Mouse (Mus musculus): ENCODE measurements around the gene 4921501E09Rik. TPM values are rescaled to one million over a fixed set of nuclear protein-coding genes. Genes with fewer than 3 reads are reported as not detected.

4921501E09Rik gene
- polyA plus RNA-seq (2015; fragmentation: Nextera tagmentation; extraction: Ambion mirVana): not detected in 2 replicates

DNA sequence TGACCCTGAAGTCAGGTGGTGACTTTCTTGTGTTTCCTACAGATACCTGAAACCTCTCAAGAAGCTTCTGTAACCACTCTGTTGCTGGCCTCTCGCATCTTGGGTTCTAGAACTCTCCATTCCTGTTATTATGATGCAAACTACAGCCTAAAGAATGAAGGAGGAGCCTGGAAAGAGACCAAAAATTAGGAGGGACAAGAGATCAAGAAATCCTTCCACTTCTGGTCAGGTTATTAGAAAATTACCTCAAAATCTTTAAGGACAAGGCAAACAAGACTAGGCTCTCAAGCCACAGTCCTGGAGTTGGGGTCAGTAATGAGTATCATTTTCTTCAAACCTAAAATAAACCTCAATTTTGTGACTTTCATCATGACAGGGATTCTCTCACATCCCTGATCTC, at the start of gene 4921501E09Rik:
TSS of gene 4921501E09Rik (minus strand) at position 101 of the 400 bp plus-strand sequence.
- no peaks in the 10 kb centered on the region for H3K4me1 ChIP-seq (ENCODE audit: insufficient read depth, low read length)
- no peak within 1 kb of the TSS for H3K4me2 ChIP-seq (replicated peaks; ENCODE audit: low read depth, low read length)
- H3K27ac ChIP-seq (ENCODE audit: low read length): no peak within 1 kb of the TSS
- WGBS: 62% methylated on average over 1 of the region's 1 CpGs
- ATAC-seq (ENCODE audit: low FRiP score, low TSS enrichment): no peak
- no peaks in the 10 kb centered on the region for H3K9me3 ChIP-seq (ENCODE audit: low read length)
- H3K9ac ChIP-seq (replicated peaks; ENCODE audit: low read length): no peak within 1 kb of the TSS
- no peaks in the 10 kb centered on the region for H3K27me3 ChIP-seq (ENCODE audit: insufficient read depth, low read length)
- no peak within 1 kb of the TSS for H3K4me3 ChIP-seq (ENCODE audit: low read length)
- no peaks in the 10 kb centered on the region for H3K36me3 ChIP-seq (ENCODE audit: insufficient read depth, low read length)

DNA sequence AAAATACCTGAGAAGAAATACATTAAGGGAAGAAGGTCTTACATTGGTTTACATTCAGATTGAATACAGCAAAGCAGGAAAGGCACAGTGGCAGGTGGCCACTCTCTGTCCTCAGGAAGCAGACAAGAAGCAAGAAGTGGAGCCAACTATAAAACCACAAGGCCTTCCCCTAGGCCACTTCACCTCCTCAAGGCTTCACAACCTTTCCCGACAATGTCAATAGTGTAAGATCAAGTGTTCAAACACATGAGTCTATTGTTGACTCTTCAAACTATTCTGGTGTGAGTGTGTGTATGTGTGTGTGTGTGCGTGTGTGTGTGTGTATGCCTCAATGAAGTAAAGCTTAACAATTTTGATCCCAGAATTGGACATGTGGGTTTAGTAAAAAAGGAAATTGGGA, 29.5 kb upstream of the 4921501E09Rik start:
- 92% methylated on average over 2 of the region's 2 CpGs for WGBS
- no peaks in the 10 kb centered on the region for H3K27me3 ChIP-seq (ENCODE audit: insufficient read depth, low read length)
- H3K9me3 ChIP-seq (ENCODE audit: low read length): no peaks in the 10 kb centered on the region
- no peak for ATAC-seq (ENCODE audit: low FRiP score, low TSS enrichment)
- H3K36me3 ChIP-seq (ENCODE audit: insufficient read depth, low read length): no peaks in the 10 kb centered on the region
- H3K4me1 ChIP-seq (ENCODE audit: insufficient read depth, low read length): peaks cover 9% of the 10 kb centered on the region; the same call in 1 of the 2 replicates
- H3K4me3 ChIP-seq (ENCODE audit: low read length): no peak overlapping the region
- H3K27ac ChIP-seq (ENCODE audit: low read length): no peak overlapping the region
- no peak overlapping the region for H3K9ac ChIP-seq (replicated peaks; ENCODE audit: low read length)
- H3K4me2 ChIP-seq (replicated peaks; ENCODE audit: low read depth, low read length): no peak overlapping the region

DNA sequence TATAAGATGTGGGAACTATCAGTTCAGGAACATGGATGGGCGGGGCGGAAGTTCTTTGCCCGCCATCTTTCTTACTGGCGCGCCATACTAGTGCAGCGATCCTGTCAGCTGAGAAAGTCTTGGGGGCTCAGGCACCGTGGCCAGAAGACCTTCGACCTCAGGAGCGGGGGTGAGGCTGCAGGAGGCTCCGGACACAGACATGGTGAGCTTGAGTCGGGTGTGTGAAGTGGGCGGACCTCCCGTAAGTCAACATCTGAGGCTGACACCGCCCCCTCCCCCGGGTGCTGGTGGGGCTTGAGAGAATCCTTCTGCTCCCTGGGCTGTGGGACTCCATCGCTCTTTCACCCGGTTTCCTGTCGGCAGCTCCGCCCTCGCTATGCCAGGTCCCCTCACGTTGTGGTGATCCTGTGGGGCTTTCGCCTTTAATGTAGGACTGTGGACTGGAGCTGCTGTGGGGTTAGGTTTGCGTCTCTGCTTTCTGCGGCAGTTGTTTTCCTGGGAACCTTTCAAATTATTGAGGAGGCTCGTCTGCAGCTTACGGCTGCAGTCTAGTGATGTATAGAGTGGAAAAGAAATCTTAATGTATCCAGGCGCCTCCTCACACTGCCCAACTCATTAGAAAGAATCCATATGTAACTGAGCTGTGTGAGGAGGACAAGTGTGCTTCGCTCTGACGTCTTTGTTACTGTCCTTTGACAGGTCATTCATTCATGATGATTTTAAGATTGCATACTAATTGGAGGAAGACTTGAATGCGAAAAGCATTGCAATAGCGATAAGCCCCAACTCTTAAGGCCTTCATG, 24.7 kb upstream of the 4921501E09Rik start:
- H3K4me1 ChIP-seq (ENCODE audit: insufficient read depth, low read length): peaks cover 14% of the 10 kb centered on the region; the same call in 1 of the 2 replicates
- 2% methylated on average over 31 of the region's 31 CpGs for WGBS
- peak overlapping the region; percentile 80 for H3K9ac ChIP-seq (replicated peaks; ENCODE audit: low read length)
- peak overlapping the region; percentile 77 for H3K4me3 ChIP-seq (ENCODE audit: low read length)
- peak overlapping the region; percentile 97 for H3K27ac ChIP-seq (ENCODE audit: low read length)
- no peaks in the 10 kb centered on the region for H3K27me3 ChIP-seq (ENCODE audit: insufficient read depth, low read length)
- H3K36me3 ChIP-seq (ENCODE audit: insufficient read depth, low read length): no peaks in the 10 kb centered on the region
- peak; percentile 87 for ATAC-seq (ENCODE audit: low FRiP score, low TSS enrichment)
- peak overlapping the region; percentile 79 for H3K4me2 ChIP-seq (replicated peaks; ENCODE audit: low read depth, low read length)
- no peaks in the 10 kb centered on the region for H3K9me3 ChIP-seq (ENCODE audit: low read length)

DNA sequence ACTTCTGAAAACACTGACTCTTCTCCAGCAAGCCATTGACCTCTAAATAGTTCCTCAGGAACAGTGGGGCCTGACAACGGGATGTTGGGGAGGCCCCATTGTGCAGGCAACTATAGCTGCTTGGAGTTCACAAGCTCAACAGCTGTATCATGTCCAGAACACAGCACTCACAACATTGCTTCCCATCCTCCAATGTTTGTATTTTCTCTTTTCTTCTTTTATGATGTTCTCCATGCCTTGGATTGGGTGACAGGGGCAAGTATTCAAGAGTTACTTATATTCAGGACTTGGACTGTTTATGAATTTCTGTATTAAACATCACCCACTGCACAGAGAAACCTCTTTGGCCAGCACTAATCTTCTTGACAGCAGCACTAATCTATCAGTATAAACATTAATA, 23.8 kb upstream of the 4921501E09Rik start:
- Histone ChIP-seq H3K4me2 (replicated peaks; ENCODE audit: low read depth, low read length) (peak overlapping the region; percentile 79; the same call in 1 of the 2 replicates), H3K27ac (ENCODE audit: low read length) (peak overlapping the region; percentile 97), H3K9me3 (ENCODE audit: low read length) (no peaks in the 10 kb centered on the region), H3K27me3 (ENCODE audit: insufficient read depth, low read length) (no peaks in the 10 kb centered on the region), H3K36me3 (ENCODE audit: insufficient read depth, low read length) (no peaks in the 10 kb centered on the region), H3K4me3 (ENCODE audit: low read length) (no peak overlapping the region), H3K9ac (replicated peaks; ENCODE audit: low read length) (no peak overlapping the region), H3K4me1 (ENCODE audit: insufficient read depth, low read length) (peaks cover 14% of the 10 kb centered on the region; the same call in 1 of the 2 replicates)
- peak; percentile 22; the same call in 1 of the 2 replicates for ATAC-seq (ENCODE audit: low FRiP score, low TSS enrichment)
- WGBS: 65% methylated on average over 1 of the region's 1 CpGs

DNA sequence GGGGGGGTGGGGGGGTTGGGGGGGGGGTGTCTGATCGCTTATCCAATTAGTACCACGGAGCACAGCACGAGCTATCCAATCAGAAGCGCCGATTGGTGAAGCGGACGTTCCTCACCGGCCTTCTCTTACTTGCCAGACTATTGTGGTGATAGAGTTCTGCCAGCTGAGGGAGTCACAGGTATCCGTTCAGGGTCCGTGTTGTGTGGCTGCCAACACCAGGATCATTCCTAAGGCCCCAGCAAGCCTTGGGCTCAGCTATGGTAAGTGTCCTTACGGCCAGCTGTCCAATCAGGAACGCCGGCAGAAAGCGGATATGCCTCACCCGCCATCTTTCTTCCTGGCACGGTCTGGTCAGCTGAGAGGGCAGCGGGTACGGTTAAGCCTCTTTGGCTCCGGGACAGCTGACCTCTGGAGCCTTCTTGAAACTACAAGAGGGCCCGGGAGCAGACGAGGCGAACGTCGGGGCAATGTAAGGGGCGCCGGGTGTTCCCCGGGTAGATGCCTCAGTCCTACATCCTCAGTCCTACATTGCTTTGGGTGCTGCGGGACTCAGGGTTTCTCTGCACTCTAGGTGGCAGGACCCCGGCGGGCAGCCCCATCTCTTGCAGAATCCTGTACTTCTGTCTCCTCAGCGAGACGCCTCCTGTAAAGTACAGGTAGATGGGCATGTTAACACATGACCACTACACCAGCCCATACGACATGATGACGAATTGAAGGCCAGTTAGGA, 21.5 kb upstream of the 4921501E09Rik start, which contains the start of gene Zfp563:
TSS of gene Zfp563 (plus strand) at position 91 of the 730 bp plus-strand sequence.
- Histone ChIP-seq H3K9me3 (ENCODE audit: low read length) (no peaks in the 10 kb centered on the region), H3K9ac (replicated peaks; ENCODE audit: low read length) (peak within 1 kb of the TSS; percentile 84), H3K27ac (ENCODE audit: low read length) (peak within 1 kb of the TSS; percentile 95), H3K27me3 (ENCODE audit: insufficient read depth, low read length) (no peaks in the 10 kb centered on the region), H3K4me1 (ENCODE audit: insufficient read depth, low read length) (peaks cover 14% of the 10 kb centered on the region; the same call in 1 of the 2 replicates), H3K4me3 (ENCODE audit: low read length) (peak within 1 kb of the TSS; percentile 74), H3K4me2 (replicated peaks; ENCODE audit: low read depth, low read length) (peak within 1 kb of the TSS; percentile 75), H3K36me3 (ENCODE audit: insufficient read depth, low read length) (no peaks in the 10 kb centered on the region)
- WGBS: 4% methylated on average over 34 of the region's 34 CpGs
- ATAC-seq (ENCODE audit: low FRiP score, low TSS enrichment): peak; percentile 87

DNA sequence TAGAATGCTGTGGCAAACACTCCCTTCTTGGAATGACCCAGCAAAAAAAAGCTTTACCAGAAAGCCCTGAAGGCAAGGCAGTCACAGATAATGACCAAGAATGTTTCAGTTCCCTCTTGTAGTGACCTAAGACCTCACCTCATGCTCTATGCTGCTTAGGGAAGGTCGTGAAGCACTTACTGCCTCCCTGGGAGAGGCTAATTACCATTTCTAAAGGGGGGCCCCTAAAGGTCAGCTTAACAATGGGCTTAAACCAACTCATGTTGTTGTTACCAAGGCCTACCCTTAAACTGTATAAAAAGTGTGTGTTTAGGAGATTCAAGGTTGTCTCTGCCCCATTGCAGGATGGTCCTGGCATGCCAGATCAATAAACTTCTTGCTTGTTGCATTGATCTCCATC, 4.9 kb downstream of the 4921501E09Rik start:
- no peak for ATAC-seq (ENCODE audit: low FRiP score, low TSS enrichment)
- WGBS: 0% methylated on average over 1 of the region's 1 CpGs
- H3K27ac ChIP-seq (ENCODE audit: low read length): no peak overlapping the region

DNA sequence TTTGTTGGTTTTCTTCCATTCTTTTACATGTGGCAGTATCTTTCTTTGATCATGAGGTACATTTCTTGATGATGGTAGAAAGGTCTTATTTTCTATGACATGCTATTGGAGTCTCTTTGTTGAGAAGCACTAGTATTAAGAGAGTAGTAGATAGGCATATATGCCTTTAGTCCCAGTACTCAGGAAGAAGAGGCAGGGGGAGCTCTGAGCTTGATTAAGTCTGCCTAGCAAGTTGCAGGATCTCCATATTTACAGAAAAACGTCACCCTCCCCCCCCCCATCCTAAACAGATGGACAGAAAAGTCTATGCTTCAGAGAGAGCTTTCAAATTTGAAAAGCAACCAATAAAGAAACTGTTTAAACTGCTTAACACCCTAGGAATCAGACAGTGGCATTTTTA, 9.1 kb downstream of the 4921501E09Rik start:
- Histone ChIP-seq H3K27me3 (ENCODE audit: insufficient read depth, low read length) (no peaks in the 10 kb centered on the region), H3K9me3 (ENCODE audit: low read length) (no peaks in the 10 kb centered on the region), H3K36me3 (ENCODE audit: insufficient read depth, low read length) (no peaks in the 10 kb centered on the region), H3K4me3 (ENCODE audit: low read length) (no peak overlapping the region), H3K9ac (replicated peaks; ENCODE audit: low read length) (no peak overlapping the region), H3K4me2 (replicated peaks; ENCODE audit: low read depth, low read length) (no peak overlapping the region), H3K27ac (ENCODE audit: low read length) (no peak overlapping the region), H3K4me1 (ENCODE audit: insufficient read depth, low read length) (no peaks in the 10 kb centered on the region)
- 10% methylated on average over 1 of the region's 1 CpGs for WGBS
- no peak for ATAC-seq (ENCODE audit: low FRiP score, low TSS enrichment)

More for the DNA sequence above, 4.9 kb downstream of the 4921501E09Rik start:
- Histone ChIP-seq H3K27me3 (ENCODE audit: insufficient read depth, low read length) (no peaks in the 10 kb centered on the region), H3K9me3 (ENCODE audit: low read length) (no peaks in the 10 kb centered on the region), H3K4me3 (ENCODE audit: low read length) (no peak overlapping the region), H3K36me3 (ENCODE audit: insufficient read depth, low read length) (no peaks in the 10 kb centered on the region), H3K9ac (replicated peaks; ENCODE audit: low read length) (no peak overlapping the region), H3K4me1 (ENCODE audit: insufficient read depth, low read length) (no peaks in the 10 kb centered on the region), H3K4me2 (replicated peaks; ENCODE audit: low read depth, low read length) (no peak overlapping the region)

DNA sequence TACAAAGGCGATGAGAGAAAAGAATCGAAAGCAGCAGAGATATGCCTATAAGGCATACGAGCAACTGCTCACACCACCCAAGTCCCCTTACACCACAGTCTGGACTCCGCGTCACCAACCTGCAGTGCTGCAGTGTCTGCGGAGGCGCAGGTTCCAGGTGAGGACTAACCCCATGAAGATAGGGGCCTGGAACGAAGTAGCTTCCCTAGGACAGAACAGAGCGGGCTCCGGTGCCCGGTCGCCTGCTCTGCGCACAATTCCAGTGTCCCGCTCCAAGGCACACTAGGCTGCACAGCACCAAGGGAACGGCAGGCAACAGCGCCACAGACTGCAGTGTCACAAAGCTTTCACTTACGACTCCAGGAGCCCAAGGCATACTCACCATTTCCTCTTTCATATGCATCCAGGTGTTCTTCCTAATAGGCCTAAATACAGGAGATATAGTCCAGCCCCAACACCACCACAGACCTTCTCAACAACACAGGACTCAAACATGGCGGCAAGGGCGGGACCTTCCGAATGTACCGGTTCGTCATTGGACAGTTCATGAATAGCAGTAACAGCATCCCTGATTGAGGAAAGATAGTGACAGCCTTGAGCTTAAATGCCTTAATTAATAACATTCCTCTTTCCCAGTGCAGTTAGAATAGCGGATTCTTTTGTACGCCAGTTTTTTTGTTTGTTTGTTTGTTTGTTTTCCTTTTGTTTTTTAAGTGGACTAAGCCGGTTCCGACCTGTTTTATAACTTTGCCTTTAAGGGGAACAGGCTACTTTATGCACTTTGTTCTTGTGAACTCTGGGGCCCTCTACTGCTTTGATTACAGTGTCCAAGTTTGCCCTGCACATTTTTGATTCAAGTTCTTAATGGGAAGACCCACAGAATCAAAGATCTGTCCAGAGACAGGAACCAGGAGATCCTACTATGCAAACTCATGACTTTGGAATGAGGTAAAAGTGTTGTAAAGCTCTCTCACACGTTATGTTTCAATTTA, 34.7 kb downstream of the 4921501E09Rik start, which contains the start of gene Zfp763:
TSS of gene Zfp763 (minus strand) at position 503 of the 992 bp plus-strand sequence.
- no peaks in the 10 kb centered on the region for H3K4me1 ChIP-seq (ENCODE audit: insufficient read depth, low read length)
- no peaks in the 10 kb centered on the region for H3K27me3 ChIP-seq (ENCODE audit: insufficient read depth, low read length)
- H3K9ac ChIP-seq (replicated peaks; ENCODE audit: low read length): peak within 1 kb of the TSS; percentile 94
- peak within 1 kb of the TSS; percentile 92 for H3K27ac ChIP-seq (ENCODE audit: low read length)
- 0 out of 2 replicates have a peak, but pooled peaks cover 3% of the 10 kb centered on the region for H3K36me3 ChIP-seq (ENCODE audit: insufficient read depth, low read length)
- WGBS: 3% methylated on average over 27 of the region's 27 CpGs
- peak; percentile 100 for ATAC-seq (ENCODE audit: low FRiP score, low TSS enrichment)
- 0 out of 2 replicates have a peak, but pooled peaks cover 2% of the 10 kb centered on the region for H3K9me3 ChIP-seq (ENCODE audit: low read length)
- H3K4me2 ChIP-seq (replicated peaks; ENCODE audit: low read depth, low read length): peak within 1 kb of the TSS; percentile 60
- H3K4me3 ChIP-seq (ENCODE audit: low read length): peak within 1 kb of the TSS; percentile 91

DNA sequence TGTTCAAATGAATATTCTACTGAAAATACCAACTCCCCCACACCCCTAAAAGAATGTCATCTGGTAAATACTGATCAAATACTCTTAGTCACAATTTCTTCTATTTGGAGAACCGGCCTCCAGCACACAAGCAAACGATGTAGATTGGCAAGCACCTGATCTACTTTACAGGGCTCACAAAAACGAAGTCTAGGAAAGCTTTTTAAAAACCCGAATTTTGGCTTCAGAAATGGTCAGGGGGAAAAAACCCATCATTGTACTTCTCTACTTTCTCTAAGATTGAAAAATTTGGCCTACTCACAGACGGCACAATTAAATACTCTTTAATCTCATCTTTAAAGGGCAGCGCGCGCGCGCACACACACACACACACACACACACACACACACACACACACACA, 35.5 kb downstream of the 4921501E09Rik start:
- H3K9ac ChIP-seq (replicated peaks; ENCODE audit: low read length): peak overlapping the region; percentile 94; the same call in 1 of the 2 replicates
- H3K4me3 ChIP-seq (ENCODE audit: low read length): peak overlapping the region; percentile 91
- H3K4me2 ChIP-seq (replicated peaks; ENCODE audit: low read depth, low read length): peak overlapping the region; percentile 60
- ATAC-seq (ENCODE audit: low FRiP score, low TSS enrichment): no peak
- WGBS: 7% methylated on average over 10 of the region's 10 CpGs
- H3K4me1 ChIP-seq (ENCODE audit: insufficient read depth, low read length): no peaks in the 10 kb centered on the region
- no peak overlapping the region for H3K27ac ChIP-seq (ENCODE audit: low read length)
- H3K9me3 ChIP-seq (ENCODE audit: low read length): peaks cover 6% of the 10 kb centered on the region
- no peaks in the 10 kb centered on the region for H3K27me3 ChIP-seq (ENCODE audit: insufficient read depth, low read length)
- H3K36me3 ChIP-seq (ENCODE audit: insufficient read depth, low read length): peaks cover 6% of the 10 kb centered on the region

Measured in kidney, embryonic 16.5 days (tissue).